Mouse (Mus musculus): ENCODE measurements around the gene AI661453.

The AI661453 gene

DNA sequence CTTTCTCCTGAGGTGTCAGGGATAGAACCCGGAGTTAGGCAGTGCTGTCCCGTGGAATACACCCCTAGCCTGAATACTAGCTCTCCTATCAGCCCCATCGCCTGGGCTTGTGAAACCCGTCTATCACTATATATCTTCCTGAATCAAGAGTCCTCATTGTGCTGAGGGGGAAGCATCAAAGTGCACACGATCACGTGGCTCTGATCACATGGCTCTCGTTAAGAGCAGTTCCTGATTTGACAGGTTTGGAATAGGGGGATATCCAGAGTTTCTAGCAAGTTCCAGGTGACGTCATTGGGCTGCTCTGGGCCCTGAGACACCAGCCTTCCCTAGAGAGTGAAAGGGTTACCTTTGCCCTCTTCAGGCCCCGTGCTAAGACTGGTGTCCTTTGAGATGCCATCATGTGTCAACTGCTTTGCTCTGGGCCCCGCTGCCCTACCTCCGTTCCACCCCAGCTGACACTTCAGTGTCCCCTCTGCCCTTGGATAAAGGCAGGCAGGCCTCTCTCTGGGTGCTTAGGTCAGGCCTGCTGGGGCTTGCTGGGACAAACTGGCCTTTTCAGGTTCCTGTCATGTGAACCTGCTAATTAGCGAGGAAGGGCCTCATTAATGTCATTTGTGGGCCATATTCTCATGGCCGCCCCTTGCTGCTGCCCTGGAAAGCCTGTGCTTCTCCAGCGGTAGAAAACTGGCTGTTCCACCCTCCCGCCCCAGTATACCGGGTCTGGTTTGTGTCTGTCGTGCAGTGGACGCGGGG, 5.1 kb downstream of the AI661453 start:
- DNase-seq = no peak

DNA sequence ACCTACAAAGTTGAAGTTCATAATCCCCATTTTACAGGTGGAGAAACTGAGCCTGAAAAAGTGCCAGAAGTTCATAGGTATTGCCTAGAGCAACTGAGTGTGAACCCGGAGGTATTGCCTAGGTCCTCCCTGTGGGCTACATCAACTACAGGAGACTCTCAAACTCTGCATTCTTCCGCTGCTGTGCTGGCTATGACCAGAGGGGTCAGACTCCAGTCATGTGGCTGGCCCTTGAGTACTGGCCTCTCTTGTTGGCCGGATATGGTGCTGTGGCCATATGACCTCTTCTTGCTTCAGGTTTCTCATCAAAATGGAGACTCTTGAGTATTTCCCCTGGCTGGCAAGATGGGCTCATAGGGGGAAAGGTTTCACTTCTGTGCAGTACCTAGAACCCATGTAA, 5.9 kb downstream of the AI661453 start:
- no peak for DNase-seq

DNA sequence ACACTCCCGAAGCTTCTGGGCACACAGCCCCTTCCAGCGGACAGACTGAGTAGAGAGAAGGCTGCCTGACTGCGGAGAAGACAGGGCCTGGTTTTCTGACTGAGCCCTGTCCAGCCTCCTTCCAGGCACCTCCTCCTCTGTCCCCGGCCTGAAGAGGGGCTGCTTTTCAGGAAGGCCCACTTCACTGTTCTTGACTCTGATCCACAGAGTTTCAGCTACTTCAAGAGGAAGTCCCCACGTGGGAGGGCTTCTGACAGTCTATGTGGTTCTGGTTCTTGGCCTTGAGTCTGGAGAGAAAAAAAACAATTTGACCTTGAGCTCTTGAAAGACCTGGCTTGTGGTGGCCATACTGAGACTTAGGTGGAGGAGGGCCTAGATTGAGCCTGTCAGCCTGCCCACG, 7.7 kb downstream of the AI661453 start:
- DNase-seq = no peak

DNA sequence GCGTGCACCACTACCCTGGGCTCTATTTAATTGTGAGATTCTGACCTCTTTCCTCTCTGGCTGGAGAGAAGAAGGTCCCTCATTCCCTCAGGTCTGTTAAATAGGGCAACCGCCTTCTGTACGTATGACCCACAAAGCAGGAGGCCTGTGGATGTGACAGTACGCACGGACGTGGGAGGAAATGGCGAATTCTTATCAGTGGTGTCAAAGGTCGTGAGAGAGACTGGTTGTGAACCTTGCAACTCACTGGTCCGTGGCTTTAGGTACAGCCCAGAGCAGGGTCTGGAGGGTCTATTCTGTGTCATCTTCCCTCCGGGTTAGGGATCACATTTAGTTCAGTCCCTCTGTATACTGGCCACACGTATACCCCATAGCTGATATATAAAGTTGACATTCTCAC, 9.1 kb downstream of the AI661453 start:
- DNase-seq = no peak

DNA sequence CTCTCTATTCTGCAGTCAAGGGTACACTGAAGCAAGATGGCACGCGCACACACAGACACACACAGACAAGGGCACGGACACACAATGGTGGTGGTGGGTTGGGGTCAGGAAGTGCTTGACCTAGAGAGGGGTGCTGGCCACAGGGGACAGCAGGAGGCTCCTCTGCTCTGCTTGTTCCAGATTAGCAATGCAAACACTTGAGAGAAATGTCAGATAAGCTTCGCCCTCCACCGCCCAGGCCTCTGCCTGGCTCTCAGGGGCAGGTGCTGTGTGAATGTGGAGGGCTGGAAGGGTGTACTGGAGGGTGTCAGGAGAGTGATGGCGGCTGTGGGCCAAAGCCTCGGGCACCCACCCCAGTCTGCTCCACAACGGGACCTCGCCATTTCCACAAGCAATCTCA, 9.6 kb downstream of the AI661453 start:
- no peak for DNase-seq

DNA sequence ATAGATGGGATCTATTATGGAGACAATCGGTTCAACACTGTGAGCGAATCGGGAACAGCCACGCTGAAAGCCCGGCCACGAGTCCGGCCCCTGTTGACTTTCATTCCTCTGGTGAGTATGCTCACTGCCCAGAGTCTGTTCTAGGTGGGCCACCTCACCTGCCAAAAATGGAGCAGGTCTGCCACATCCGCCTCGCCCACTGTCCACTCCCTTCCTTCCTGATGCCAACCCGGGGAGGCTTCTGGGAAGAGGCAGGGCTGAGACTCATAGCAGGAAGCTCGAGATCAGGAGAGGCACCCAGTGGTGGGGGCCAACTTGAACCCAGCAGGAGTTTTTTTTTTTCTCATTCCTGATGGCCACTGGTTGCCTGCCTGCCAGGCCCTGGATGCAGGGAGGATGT, 10.1 kb downstream of the AI661453 start:
- no peak for DNase-seq

DNA sequence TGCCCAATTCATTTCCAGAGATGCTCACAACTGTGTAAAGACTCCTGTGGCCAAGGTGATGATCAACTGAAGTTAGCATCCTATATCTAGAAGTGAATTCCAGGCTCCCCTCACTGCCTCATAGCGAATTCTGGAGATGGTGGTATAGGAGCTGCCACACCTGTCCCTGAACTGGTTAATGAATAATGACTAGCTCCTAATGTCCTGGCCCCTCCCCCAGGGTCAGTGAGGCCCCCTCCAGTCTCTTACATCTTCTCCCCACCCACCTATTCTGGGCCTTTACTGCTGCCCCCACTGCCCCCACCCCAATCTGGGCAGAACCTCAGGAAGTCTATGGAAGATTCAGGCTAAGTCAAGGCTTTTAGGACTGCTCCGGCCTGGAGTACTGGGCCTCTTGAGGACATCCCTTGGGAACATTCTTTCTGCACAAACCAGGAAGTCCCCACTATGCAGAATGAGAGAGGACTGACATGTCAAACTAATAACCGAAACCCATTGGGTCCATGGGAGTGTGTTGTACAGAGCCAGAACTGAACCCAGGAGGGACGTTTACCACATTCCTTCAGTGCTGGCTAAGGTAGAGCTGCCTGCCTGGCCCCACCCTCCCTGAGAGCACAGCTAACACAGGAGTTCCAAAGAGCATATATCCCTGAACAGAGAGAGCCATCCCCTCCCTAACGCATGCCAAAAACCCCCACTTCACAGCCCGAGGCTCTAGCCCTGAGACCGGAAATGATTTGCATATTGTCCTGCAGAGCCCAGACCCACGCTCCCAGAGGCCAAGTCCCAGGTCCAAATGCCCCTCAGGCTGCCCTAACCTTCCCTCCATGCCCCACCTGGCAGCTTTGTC, 12.3 kb downstream of the AI661453 start:
- DNase-seq = no peak

DNA sequence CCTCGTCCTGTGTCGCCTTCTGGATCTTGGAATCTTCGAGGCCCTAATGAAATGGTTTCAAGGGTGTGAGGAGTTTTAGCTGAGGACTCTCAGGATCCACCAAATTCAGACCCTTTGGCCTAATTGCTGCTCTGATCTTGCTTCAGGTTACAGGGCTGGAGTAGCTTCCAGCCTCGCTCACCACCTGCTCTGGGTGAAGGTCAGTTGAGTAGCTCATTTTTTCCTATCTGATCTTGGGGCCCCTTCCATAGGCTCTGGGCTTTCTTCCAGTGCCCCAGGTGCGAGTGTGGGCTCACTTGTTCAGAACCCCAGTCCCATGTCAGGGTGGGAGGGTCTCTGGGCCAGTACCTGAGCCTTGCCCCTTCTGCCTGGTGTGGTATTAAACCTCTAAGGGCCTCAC, 13.0 kb downstream of the AI661453 start:
- DNase-seq = no peak

DNA sequence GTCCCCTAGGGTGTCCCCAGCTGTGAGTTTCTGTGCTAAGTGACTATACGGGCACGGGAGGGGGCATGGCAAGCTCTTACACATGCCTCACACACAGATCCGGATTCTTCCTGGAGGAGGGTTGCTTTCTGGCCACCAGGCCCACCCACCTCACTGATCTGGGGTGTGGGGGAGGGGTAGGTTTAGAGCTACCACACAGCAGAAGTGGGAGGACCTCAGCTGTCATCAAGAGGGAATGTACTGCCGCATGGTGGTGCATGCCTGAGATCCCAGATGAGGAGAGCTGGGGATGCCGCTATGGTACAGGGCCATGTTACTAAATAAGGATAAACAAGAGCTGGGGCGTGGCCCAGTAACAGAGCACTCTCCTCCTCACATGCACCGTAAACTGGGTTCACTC, 13.8 kb downstream of the AI661453 start:
- DNase-seq = no peak

DNA sequence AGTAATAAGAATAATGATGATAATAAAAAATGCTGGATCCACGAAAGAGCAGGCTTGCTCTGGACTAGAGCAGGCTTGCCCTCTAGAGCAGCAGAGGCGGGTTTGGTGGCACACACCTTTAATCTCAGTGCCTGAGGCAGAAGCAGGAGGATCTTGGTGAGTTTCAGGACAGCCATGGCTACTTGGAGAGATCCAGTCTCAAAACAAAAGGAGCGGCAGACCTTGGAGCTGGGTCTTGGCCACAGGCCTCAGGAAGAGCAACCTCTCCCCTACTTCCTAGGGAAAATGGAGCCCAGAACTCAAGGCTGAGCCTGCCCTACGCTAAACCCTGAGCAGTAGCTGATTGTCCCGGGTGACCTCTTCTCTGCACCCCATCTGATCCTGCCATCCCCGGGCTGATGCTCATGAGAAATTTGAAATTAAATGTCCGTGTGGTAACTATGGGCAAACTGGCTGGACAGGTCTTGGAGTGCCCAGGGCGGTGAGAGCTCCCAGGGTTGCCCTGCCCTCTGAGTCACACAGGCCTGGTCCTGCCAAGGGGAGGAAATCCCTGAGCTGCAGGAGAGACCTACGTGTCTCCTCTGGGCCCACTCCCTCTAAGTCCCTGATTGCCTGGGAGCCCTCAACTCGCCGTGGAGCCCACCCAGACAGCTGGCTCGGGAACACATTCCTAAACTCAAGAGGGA, 14.6 kb downstream of the AI661453 start:
- no peak for DNase-seq

DNA sequence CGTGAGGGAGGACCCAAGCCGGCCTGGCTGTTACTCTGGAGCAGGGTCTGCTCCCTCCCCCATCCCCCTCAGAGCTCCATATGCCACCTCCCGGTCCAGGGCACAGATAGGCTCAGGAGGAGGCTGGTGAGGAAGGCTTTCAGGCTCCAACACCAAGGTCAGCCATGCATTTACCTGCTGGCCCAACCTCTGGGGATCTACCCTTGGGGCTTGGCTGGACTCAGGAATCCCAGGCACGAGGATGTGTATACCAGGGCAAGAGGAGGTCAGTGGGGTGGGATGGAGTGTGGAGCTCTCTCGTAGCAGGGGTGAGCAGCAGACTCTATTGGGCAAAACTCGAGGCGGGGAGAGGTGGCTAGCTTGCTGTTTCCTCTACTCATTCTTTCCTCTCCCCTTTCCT, 16.5 kb downstream of the AI661453 start:
- DNase-seq = no peak

DNA sequence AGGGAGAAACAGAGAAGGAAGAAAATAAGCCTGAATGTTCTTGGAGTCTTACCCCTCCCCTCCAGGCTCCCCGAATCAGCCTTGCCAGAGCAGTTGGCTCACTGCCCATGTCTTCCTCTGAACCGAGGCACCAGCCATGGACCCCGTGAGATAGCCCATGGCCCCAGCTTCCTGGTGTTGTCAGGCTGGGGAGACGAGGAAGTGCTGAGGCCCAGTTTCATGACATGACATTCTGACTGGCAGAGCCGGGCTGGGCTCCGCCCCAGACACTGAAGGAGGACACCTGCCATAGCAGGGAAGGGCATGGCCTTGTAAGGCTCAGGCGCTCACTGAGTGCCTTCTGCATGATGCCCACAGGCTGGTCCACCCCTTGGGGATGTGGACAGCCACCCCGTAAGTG, 18.3 kb downstream of the AI661453 start:
- DNase-seq = no peak

DNA sequence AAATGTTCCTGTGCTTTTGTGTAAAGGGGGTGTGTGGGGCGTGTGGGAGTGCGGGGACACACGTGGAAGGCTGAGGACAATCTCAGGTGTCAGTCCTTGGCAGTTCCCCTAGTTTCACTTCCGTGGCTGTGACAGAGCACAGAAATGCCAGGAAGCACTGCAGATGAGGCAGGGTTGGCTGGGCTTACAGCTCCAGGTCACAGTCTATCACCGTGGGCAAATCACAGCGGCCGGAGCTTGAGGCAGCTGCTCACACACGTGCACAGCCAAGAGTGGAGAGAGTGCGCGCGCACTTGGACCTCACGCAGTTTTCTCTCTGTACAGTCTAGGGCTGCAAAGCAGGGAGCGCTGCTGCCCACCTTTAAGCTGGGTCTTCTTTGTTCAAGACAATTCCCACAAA, 21.9 kb downstream of the AI661453 start:
- DNase-seq = no peak

DNA sequence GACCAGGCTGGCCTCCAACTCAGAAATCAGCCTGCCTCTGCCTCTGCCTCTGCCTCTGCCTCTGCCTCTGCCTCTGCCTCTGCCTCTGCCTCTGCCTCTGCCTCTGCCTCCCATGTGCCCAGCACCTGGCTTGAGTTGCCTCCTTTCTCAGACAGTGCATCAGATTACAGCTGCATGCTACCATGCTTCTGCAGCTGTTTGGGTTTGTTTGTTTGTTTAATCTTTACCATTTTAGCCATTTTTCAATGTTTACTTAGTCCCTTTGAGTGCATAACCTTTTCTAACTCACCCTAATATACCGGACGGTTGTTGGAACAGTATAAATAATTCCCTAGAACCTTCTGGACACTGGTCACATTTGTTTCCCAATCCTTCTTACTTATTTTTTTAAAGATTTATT, 22.5 kb downstream of the AI661453 start:
- no peak for DNase-seq

DNA sequence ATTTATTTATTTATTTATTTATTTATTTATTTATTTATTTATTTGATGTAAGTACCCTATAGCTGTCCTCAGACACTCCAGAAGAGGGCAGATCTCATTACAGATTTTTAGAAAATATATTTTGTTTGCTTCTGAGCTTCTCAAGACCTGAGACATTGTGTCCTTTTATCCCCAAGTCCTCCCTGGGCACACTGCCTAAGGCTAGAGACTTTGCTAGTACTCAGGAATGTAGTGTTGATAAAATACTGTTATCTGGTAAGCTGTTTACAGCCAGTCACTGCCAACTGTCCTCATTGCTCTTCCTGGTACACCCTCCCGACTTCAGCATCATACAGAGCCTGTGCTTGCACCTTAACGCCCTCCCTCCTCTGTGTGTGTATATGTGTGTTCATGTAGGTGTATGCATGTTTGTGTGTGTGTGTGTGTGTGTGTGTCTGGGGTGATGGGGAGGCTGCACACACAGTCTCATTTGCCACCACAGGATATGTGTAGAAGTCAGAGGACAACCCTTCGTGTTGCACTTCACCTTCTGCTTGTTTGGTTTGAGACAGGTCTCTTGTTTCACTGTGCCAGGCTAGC, 23.0 kb downstream of the AI661453 start:
- no peak for DNase-seq

DNA sequence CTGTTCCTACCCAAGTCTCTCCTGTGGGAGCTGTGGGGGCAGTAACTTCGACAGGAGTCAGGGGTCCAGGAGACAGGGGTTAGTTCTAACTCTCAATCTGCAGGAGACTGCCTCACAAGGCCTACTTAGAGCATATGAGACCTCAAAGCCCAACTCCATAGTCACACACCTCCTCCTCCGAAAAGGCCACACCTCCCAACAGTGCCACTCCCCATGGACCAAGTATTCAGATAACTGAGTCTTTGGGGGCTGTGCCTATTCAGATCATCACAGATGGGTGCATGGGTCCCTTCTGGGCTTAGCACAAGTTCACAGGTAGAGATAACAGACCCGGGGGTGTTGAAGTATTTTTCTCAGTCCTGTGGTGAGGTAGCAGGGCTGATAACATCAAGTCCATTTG, 25.3 kb downstream of the AI661453 start:
- DNase-seq = no peak

DNA sequence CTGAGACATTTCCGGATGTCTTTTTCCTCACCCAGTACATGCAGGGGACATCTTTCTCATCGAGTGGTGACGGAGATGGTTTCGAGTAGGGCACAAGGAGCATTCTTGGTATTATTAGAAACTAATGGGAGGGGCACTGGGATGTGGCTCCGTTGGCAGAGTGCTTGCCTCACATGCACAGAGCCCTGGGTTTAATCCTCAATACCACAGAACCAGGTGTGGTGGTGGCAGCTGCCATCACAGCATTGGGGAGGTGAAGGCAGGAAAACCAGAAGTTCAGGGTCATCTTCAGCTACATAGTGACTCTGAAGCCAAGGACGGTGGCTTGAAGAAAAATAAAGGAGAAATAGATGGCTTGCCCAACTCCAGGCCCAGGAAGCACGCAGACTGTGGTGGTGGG, 25.8 kb downstream of the AI661453 start:
- DNase-seq = no peak

DNA sequence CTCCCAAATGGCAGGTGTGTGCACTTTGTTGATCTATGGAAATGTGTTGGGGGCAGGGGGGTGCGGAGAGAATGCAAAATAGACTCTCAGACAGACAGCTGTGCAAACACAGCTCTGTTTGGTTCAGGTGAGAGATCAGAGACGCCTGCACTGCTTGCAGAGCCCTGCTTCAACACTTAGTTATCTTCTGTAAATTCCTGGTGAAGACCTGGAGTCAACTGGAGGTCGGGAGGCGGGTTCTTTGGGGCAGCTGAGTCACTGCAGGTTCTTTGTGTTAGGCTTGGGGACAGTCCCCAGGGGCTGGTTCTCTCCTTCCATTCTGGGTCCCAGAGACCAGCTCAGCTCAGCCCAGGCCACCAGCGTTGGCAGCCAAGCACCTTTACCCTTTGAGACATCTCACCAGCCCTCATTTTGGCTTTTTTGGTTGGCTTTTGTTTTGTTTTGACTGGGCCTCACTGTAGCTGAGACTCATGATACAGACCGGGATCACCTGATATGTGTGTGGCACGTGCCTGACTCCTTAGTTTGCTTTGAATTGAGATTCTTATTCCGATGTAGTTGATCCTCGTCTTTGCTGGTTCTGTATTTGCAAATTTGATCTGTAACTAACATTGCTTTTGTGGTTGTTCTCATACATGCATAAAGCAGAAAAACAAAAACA, 26.4 kb downstream of the AI661453 start:
- DNase-seq = no peak

DNA sequence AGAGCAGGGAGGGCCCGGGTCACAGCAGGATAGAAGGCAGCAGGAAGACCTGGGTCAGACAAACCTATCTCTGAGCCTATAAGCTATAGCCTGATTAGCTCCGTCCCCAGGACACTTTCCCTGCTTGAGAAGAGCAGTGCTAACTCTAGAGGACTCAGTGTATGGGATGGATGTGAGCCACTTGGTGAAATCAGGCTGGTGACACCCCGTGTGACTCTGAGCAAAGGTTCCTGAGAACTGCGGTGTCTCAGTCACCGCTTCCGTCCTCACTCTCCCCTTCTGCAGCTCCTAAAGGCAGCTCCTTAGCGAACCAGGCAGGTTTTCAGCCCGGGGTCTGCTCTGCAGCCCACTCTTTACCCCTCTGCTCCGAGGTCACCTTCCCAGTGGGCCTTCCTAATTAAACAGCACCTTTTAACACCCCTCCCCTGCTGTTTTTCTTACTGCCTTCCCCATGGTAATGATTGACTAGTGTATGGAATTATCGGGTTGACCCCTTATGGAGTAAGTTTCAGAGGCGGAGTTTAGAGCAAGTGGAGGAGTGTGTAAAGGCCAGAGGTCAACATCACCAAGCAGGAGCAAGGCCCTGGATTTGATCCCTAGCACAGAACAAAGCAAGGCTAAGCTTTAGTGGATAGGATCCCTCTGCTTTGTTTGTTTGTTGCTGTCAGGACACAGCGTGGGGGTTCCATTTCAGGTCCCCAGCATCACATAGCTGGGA, 28.0 kb downstream of the AI661453 start:
- no peak for DNase-seq

DNA sequence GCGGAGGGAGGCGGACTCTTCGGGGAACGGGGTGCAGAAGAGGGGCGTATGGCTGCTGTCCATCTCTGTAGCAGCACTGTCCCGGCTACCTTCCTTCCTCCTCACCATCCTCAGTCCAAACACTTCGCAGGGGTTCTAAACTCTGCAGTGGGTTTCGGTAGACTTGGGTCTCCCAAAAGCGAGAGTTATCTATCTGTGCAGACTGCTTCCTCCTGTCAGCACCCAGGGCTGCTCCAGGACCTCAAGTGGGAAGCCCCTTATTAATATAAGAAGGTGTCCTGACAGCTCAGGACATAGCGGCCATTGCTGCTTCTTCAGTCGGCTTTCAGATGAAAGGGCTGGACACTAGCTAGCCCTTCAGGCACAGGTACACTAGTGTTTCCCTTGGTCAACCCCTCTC, 28.6 kb downstream of the AI661453 start:
- no peak for DNase-seq

DNA sequence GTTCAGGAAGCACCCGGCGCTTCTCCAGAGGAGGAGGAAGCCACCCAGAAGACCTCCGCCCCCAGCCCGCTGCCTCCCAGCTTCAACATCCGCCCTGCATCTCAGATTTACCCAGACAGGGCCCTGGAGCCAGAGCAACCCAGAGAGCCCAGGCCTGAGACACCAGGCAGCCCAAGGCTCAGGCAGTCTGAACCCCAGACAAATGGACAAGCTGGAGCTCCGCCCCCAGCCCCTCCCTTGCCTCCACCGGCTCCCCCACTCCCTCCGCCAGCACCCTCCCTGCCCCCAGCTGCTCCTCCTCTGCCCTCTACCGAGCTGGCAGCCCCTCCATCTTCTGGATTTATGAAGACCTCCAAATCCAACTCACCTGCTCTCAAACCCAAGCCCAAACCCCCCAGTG, 29.9 kb downstream of the AI661453 start:
- DNase-seq = no peak

DNA sequence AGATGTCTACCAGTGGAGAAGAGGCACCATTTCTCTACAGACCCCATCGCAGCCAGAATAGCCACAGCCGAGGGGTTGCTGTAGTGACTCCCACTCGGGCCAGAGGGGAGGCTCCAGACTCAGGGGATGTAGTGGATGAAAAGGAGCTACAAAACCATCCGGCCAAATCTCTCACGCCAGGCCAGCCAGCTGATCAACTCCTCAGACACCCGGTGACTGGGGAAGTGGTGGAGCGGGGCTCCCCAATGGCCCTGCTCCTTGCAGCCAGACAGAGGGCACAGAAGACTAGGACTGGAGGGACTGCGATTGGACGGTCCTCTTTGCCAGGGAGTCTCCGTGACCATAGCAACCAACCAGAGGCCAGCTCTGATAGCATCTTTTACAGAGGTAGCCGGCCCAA, 31.2 kb downstream of the AI661453 start:
- no peak for DNase-seq

Measured in cerebellum, adult 18-20 months (tissue).